Mouse (Mus musculus) T-cell, adult 2 months (primary cell): ENCODE measurements at regions not wholly inside any gene's neighbourhood (a gene's known extent, or its start where the extent isn't known, plus 50 kb on each side); places are given as distances from the start of the nearest gene placed in this dataset.

Source experiments
- DNase-seq: peaks from one replicate; pipeline ENCODE4 v3.0.0; 2022; ENCODE audit warnings: low spot score

DNA sequence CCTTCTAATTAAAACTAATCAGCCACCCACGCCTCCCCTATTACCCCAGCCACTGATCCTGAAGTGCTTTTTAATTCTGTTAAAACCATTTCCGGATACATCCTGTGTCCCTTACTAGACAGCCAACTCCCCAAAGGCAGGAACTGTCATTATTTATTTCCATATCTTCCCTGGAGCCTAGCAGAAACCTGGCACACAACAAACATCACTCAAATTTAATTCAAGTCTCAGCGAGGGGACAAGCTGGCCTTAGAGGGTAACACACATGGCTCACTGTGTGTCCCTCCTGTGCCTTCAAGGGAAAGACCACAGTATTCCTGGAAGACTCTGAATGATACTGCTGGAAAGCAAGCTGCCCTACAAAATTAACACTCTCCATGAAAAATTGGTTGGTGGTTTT lies 240.0 kb downstream of the Mycn start:
- DNase-seq: no peak

DNA sequence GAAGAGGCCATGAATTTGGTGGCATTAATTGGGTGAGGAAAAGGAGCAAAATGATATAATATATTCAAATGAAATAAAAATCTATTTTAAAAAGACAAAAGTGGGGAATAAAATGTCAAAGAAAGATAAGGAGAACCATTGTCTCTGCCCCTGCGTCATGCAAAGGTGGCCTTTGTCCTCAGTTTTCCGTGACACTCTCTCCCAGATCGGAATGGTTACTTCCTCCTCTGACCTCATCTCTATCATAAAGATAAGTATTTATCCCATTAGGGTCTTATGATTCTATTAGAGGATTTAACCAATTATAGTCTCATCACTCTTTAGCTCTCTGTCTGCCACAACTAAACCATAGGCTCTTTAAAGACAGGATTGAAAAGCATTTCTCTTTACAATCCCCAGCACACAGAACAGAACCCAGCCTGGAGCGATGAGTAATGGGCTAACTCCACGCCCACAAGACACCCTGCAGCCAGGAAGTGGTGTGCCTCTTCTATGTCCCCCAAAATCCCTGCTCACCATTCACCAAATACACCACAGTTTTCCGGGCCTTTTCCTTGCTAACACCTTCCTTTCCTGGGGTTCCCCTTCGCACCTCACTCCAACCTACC lies 240.6 kb downstream of the Mycn start:
- DNase-seq: no peak

DNA sequence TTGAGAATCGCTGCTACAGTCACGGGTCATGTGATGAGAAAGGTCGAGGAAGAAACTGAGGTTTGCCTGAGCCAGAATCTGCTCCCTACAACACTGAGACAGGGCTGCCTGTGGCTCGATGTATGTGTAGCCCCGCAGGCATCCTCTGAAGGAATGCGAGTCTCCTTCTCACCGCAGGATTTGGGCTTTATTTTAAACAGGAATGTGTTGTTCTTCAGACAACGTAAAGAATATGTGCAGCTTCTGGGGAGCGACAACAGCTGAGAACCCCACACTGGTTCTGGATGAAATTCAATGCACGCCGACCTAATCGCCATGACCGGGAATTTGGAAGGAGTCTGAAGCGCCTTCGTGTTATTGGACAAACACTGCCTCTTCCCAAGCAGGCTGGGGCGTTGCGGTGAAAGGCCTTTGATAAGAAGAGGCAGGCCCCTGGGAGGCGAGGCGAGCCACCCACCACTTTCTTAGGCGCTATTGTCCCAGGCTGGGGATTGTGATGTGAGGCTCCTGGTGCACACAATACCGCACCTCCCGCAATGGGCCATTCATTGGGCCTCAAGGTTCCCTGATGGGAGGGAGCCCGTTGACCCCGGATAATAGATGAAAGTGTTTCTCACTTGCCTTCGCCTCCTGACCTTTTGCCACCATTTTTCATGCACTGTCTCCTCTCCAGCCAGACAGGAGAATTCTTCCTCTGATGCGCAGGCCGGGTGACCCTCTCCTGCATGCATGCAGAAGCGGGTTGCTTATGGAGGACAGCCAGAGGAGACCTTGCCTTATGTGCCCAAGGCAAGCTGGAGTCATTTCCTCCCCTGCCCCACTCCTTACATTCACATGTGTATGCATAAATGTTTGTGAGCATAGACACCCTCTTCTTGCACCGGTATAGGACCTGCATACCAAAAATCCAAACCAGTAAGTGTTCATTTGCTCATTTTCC lies 247.6 kb downstream of the Mycn start:
- no peak for DNase-seq

DNA sequence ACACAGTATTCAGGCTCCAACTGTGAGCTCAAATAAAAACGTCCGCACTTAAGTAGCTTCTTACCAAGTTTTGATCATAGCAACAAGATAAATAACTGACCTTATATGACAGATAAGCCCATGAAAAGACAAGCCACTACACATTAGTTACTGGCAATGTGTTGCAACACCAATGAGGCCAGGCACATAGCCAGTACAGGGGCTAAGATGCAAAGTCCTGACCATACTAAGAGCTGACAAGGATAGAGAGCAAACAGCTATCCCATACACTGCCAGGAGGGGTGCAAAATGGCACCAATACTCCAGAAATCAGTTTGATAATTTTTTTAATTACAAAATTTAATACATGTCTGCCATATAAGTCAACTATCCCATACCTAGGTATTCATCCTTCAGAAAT lies 254.3 kb downstream of the Mycn start:
- DNase-seq: no peak

DNA sequence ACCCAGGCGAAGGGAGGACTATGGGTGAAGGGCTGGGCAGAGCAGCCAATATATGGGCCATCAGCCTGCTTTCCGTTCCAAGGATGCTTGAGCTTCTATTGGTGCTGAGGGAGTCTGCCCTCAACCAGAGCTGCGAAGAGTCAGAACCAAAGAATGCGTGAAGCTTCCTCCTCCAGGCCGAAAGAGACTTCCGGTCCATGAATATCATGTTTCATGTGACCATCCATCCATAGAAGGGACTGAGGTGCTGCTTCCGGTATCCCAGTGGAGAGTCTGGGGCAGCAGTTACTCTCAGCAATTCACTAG lies 256.5 kb downstream of the Mycn start:
- DNase-seq: no peak

DNA sequence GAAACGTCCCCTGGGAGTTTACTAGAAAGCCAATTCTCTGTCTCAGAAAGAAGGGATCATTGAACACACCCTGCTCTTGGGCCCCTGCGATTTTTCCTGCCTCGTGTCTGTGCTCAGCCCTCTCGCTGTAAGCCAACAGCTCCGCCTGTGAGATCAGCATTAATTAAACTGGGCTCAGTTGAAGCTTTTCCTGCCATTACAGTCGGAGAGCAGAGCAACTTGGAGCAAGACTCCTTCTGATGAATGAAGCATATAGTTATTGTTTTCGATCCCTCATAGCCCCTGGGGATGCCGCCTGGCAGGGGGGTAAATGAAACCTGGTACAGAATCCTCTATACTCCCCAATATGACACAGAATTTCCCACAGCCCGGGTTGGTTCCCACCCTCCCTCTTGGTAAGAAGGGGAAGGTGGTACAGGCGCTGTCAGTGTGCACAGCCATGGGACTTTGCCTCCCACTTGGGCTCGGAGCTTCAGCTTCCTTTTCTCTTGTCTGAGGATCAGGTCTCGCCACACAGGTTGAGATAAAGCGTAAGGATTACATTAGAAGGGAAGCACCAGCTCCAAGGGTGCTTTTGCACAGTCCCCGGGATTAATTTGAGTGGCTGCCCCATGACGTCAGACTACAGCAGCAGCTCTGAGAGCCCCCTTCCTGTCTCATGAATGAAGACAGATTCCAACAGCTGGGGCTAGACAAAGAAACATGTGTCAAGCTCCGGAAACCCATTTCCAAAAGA lies 257.1 kb downstream of the Mycn start:
- no peak for DNase-seq

DNA sequence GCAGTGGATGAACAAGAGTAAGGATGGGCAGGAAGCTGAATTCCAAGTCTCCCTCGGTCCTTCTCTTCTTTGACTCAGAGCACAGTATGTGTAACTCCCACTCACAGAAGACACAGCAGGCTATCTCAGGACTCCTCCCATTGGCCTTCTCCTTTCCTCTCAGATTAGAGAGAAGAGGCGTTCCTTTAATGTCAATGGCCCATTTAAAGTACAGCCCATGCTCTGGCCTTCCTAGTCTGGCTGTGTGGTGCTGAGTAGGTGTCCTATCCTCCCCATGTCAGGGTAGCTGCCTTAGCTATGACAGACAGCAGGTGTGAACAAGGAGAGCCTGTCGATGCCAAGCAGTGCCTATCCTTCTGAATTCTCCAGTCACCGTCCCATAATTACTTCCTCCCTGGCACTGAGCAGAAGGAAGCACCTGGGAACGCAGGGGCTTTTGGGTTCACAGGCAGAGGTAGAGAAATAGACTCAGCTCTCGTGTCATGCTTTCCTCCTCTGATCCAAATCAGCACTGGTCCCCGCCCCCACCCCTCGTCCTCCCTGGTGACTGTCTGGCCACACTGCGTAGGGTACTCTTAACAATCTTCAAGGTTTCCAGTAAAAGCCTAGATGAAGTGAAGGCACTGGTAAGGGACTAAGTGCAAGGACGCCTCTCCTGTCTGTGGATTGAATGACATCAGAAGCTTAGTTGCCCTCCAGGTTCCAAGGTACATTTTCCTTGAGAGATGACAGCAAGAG lies 257.8 kb downstream of the Mycn start:
- no peak for DNase-seq

DNA sequence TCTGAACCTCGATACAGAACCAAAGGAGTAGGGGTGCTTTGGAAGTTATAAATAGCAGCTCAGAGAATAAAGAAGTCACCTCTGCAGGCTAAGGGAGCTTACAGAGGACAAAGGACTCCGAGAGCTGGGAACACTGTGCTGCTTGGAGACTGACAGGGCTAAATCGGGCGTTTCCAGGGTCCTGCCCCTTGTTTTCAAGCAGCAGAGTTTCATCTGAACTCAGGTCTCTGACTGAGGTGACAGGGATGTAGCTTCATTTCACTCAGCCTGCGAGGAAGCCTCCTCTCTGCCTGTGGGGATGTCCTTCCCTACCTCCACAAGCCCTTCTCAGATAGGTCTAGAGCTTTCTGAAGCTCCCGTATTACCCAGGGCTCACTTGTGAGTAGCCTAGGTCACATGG lies 260.6 kb downstream of the Mycn start:
- no peak for DNase-seq

DNA sequence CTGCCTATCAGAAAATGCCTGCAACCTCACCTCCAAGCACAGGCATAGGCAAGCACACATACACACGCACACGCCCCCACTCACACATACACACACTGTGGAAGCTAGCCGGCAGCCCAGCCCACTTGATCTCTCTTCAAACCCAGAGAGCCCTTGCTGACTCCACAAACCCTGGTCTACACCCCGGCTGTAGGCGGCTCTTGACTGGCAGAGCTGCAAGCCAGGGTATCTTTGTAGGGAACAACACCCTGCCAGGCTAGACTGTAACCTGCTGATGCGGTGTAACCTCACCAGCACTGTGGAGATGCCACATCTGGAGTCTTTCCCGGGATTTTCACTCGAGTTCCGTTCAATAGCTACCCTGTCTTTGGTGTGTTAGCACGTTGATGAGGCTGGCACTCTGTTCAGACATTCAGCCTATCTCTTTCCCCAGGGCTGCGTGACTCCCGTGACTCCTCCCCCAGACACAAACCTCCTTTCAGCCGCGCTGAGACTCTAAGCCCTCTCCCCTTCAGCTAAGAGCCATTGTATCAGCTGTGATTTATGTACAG lies 261.3 kb downstream of the Mycn start:
- DNase-seq: no peak

DNA sequence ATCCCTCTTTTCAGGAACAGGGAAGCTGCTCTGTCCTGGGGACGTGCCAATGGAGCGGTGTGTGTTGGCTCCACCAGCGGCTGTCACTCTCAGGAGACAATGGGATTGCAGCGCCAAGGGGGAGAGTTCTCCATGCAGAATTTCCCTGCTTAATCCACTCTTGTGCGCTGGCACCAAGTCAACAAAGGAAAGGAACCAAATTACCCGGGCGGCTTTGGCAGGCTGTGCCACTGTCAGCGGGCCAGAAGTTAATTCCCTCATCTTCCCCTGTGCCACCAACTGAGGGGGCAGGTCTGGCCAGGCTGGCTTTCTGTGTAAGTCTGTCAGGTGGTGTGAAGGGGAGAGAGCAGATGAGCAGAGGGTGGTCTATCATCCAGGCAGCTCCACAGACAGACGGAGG lies 265.0 kb downstream of the Mycn start:
- DNase-seq: no peak

DNA sequence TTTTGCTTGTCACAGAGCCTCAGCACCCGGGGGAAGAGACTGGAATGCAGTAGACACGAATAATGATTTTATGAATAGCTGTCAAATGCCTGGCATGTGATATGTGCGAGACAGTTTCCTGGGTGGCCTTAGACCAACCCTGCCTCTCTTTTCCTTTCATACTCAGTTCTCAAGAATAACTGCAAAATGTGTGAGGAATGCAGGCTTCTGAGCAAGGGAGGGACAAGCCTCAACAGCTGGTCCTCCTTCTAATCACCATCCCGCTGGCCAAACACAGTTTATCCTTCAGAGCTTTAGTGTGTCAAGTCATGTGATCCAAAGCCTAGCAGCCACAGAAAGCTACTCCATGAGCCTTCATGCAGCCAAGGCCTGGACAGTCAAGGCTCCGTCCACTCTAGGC lies 271.8 kb downstream of the Mycn start:
- DNase-seq: no peak

DNA sequence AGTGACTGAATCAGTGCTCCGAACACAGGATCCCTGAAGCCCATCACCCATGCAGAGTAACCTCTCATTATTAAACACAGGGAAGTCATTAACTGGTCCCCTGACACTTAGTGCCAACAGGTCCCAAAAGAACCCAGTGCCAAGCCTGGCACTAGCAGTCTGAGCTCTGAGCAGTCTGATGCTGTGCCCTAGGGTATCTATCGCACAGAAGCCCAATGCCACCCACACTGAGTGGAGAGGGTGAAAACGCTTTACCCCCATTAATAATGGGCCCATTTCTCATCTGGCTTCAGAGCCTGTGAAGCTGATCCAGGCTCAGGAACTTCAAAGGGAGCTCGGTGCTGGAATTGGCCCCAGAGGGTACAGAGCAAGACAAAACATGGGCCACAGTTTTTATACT lies 272.8 kb downstream of the Mycn start:
- DNase-seq: no peak

DNA sequence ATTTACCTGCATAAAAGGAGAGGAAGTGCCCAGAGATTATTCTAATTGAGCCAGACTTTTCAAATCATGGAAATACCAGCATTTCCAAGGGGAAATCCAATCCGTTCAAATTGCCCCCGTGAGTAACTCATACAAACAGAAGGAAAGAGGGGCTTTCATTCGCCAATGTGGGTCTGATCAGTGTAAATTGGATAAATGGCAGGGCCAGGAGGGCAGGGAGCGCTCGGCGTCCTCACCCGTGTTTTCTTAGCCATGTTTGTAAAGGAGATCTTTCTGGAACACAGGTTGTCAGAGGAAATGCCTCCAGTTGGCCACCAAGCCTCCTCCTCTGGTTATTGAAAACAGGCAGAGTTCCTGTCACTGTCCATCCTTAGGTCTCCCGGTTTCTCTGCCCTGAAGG lies 286.1 kb downstream of the Mycn start:
- no peak for DNase-seq

DNA sequence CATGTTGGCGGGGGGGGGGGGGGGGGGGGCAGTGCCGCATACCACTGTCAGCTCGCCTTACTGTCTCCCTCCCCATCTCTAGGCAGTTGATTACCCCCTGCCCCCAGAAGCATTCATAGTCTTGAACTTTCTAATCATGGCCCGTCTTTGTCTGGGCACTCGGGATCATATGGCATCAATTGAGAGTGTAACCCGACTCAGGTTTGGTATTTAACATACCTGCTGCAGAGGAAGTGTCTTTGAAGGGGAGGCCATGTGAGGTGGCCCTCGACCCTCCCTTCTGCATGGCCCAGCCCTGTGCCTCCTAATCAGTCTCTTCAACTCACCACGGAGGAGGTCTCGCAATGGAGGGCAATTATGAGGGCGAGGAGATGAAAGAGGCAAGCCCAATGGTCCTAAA lies 286.5 kb downstream of the Mycn start:
- no peak for DNase-seq

DNA sequence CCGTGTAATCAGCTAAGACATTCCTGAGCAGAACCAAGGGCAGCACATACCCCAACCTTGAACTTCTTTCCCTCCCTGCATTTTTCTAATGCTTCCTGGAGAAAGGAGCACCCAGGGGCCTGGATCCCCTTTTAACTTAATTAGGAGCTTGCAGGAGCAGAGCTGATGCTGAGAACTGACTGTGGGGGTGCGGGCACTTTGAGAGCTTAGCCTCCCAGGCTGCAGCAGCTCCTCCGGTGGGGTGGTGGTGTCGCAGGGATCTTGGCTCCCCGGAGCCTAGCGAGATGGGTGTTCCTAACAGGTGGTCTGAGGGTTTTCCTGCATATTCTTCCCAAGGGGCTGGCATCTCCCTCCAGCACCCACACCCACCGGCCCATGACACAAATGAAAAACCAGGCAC lies 289.4 kb downstream of the Mycn start:
- no peak for DNase-seq

DNA sequence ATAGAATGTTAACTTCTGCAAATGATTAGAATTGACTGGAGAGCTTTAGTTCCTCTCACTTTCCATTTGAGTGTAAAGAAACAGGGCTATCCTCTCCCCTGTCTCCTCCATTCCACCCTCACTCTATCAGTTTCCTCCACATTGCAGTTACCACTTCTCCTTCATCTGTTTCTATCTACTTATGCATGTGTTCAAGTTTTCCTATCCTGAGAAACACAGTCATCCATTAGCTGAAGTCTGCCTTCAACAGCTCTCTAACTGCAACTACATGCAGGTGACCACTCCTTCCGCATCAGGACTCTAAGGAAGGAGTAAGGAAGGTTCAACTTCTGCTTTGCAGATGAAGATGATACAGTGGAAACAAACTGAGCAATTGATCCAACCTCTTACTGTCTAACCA lies 291.4 kb downstream of the Mycn start:
- DNase-seq: no peak

DNA sequence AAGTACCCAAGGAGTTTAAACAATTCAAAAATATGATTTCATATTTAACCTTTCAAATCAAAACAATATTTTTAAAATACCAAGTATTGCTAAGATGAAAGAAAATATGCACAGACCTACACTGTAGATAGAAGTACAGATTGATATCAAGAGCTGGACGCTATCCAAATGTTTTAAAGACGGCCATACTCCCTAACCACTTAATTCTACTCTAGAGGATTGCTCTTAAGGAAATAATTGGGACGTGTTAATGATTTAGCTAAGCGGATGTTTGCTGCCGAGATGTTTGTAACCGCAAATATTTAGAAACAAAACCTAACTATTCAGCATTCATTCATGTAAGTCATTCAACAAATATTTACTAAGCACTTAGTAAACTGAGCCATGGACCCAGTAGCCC lies 294.2 kb downstream of the Mycn start:
- no peak for DNase-seq

DNA sequence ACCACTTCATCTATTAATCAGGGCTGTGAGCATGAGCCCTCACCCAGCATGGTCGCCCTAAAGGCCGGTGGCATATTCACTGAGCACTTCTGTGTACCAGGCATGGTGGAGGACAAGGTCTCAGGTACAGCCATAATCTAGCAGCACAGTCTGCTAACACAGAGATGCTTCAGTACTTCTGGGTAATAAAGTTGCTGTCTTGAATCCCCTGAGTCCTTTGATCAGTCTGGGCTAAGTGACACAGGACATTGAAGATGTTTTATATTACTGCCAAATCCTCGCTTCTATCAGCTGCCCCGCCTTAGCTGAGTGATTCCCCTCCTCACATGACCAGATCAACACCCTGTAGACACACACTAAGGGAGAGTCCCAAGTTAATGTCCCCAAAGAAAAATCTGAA lies 296.5 kb downstream of the Mycn start:
- no peak for DNase-seq

DNA sequence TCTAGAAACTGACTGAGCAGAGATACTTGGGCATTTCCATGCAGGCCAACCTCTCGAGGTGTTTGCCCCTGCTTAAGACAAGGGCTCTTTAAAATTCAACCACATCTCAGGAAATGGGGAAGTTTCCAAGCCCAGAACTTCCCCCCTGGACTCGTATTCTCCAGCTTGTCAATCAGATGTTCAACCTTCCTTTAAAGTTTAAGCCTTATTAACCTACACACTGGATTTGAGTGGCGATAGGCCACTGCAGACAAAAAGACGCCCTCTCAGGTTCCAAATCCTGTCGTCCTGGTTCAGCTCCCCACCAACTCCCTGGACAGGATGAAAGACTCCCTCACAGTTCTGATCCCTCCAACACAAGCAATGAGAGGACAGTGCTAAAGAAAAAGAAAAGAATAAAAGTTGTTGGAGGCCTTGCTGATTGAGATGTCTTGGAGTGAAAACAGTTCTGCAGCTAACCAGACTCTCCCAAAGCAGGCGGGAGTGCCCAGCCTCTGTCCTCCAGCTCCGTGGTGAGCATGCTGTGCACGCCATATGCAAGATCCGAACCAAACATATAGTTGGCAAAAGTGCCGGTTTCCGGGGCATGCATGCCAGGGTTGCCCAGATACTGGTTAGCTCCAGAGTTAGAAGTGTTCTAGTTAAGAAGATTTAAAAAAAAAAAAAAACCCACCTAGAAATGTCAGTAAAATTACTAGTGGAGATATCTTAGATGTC lies 298.3 kb downstream of the Mycn start:
- no peak for DNase-seq

DNA sequence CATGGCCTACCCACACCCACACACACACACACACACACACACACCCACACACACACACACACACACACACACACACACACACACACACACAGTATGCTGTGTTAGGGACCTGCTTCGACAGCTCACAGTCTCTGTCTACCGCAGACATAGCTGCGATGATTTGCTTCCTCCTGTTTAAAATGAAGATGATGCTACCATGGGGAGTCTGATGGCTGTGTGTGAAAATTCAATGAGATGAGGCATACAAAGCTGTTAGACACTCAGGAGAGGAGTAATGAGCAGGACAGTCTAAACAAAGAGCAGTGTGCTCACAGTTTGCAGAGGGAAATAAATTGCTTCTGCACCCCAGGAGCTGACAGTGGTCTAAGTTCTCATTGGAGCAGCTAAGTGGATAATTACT lies 306.4 kb downstream of the Mycn start:
- no peak for DNase-seq

DNA sequence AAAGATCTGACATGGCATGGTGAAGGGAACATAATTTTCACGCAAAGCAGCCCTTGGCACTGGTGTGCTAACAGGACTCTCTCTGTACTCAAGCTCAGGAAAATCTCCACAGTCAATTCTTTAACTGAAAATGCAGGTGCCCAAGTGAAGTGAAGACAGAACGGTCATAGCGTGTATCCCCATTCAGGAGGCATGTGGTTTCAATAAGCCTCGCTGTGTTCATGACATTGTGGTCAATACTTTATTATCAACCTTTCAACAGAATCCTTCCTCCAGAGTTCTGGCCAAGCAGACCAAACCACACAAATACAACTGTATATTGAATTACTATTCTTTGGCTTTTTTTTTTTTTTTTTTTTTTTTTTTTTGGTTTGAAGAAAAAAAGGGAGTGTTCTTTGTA lies 314.1 kb downstream of the Mycn start:
- DNase-seq: no peak

DNA sequence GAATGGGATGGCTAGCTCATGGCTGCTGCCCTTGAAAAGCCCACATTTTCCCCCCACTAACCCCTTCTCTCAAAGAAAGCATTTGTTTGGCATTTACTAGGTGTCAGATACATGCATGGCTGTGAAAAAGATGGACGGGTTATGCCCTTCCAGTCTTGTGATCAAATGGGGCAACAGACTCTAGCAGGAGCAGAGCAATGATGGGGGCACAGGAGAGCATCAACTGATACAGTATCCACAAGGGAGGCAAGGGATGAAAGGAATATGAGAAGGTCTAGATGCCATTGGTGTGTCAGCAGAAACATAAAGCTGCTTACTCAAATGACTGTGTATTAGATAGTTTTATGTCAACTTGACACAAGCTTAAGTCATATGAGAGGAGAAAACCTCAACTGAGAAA lies 315.9 kb downstream of the Mycn start:
- DNase-seq: no peak
